Mouse (Mus musculus) limb, embryonic 10.5 days (tissue): Measurements from ENCODE around the gene Shisa9. TPM values are rescaled to one million over a fixed set of nuclear protein-coding genes. Genes with fewer than 3 reads are reported as not detected.

Experiments used
- DNase-seq: peaks from one replicate; pipeline ENCODE4 v3.0.0-alpha.2; 2017; ENCODE audit warnings: low spot score
- H3K27ac ChIP-seq: fragments of 300-500 bp; sonication (generic); 2 replicates; pipeline ENCODE4 v1.5.1; 2016; ENCODE audit warnings: mild to moderate bottlenecking
- H3K27me3 ChIP-seq: fragments of 300-500 bp; sonication (generic); 2 replicates; pipeline ENCODE4 v1.6.1; 2016; ENCODE audit warnings: low read depth, mild to moderate bottlenecking; ENCODE audit not compliant: poor library complexity, severe bottlenecking
- H3K36me3 ChIP-seq: fragments of 300-500 bp; sonication (generic); 2 replicates; pipeline ENCODE4 v1.6.1; 2016; ENCODE audit warnings: mild to moderate bottlenecking, moderate library complexity
- H3K4me1 ChIP-seq: fragments of 300-500 bp; sonication (generic); 2 replicates; pipeline ENCODE4 v1.6.1; 2016
- H3K4me3 ChIP-seq: fragments of 300-500 bp; sonication (generic); 2 replicates; pipeline ENCODE4 v1.5.1; 2016; ENCODE audit warnings: mild to moderate bottlenecking, moderate library complexity
- H3K9me3 ChIP-seq: fragments of 300-500 bp; sonication (generic); replicated peaks from 2 replicates; pipeline ENCODE4 v1.6.1; 2016; ENCODE audit warnings: mild to moderate bottlenecking
- WGBS: fragments of 180-500 bp; shearing (Covaris S2); methylation state at CpG from one replicate; pipeline ENCODE4 v1.1.7; 2016; 5-methylcytosine and 5-hydroxymethylcytosine counted together
- polyA plus RNA-seq: library from polyadenylated mRNA; unstranded; fragments of >200 nt; fragmentation: Nextera tagmentation; extraction: Ambion mirVana; gene quantifications from 2 replicates; pipeline ENCODE4 v1.2.1, GENCODE M21; 2016

The Shisa9 gene
- polyA plus RNA-seq, 1 experiment from 2014 or later = 0.05 TPM

DNA sequence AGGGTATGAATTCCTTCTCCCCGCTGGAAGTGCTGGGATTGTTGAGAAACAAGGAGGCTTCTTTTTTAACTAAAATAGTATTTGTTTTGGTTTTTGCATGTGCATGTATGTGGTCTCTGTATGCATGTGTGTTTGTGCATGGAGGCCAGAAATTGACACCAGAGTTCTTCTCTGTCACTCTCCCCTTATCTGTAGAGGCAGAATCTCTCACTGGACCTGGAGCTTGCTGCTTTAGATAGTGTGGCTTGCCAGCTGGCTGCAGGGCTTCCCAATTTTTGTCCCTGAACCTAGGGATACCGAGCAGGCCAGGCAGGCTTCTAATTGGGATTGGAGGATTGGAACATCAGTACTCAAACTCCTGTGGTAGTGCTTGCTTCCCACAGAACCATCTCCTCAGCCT is 99.2 kb downstream of the Shisa9 start:
- no peaks in the 10 kb centered on the region for H3K9me3 ChIP-seq
- DNase-seq = no peak
- WGBS = 91% methylated on average over 2 of the region's 2 CpGs

GRCm38 (mm10) chr16:12090604-12091235 is 106.8 kb downstream of the Shisa9 start:
- H3K9me3 ChIP-seq = no peaks in the 10 kb centered on the region
- no peaks in the 10 kb centered on the region for H3K27me3 ChIP-seq
- 82% methylated on average over 5 of the region's 5 CpGs for WGBS
- no peak for DNase-seq
- H3K4me3 ChIP-seq = no peak overlapping the region
- no peaks in the 10 kb centered on the region for H3K4me1 ChIP-seq
- no peak overlapping the region for H3K27ac ChIP-seq
- H3K36me3 ChIP-seq = no peaks in the 10 kb centered on the region

More for the DNA sequence above, 99.2 kb downstream of the Shisa9 start:
- H3K4me3 ChIP-seq = no peak overlapping the region
- no peaks in the 10 kb centered on the region for H3K36me3 ChIP-seq
- H3K27me3 ChIP-seq = no peaks in the 10 kb centered on the region
- H3K27ac ChIP-seq = no peak overlapping the region
- no peaks in the 10 kb centered on the region for H3K4me1 ChIP-seq

GRCm38 (mm10) chr16:12093253-12093652 is 109.3 kb downstream of the Shisa9 start:
- no peaks in the 10 kb centered on the region for H3K4me1 ChIP-seq
- no peak overlapping the region for H3K4me3 ChIP-seq
- H3K9me3 ChIP-seq = no peaks in the 10 kb centered on the region
- 85% methylated on average over 4 of the region's 4 CpGs for WGBS
- no peaks in the 10 kb centered on the region for H3K27me3 ChIP-seq
- DNase-seq = no peak
- H3K36me3 ChIP-seq = no peaks in the 10 kb centered on the region
- H3K27ac ChIP-seq = no peak overlapping the region

GRCm38 (mm10) chr16:12094784-12095315 is 110.9 kb downstream of the Shisa9 start:
- Histone ChIP-seq H3K9me3 (no peaks in the 10 kb centered on the region), H3K4me3 (no peak overlapping the region), H3K27ac (no peak overlapping the region), H3K36me3 (no peaks in the 10 kb centered on the region), H3K4me1 (no peaks in the 10 kb centered on the region), H3K27me3 (no peaks in the 10 kb centered on the region)
- 79% methylated on average over 7 of the region's 7 CpGs for WGBS
- no peak for DNase-seq

DNA sequence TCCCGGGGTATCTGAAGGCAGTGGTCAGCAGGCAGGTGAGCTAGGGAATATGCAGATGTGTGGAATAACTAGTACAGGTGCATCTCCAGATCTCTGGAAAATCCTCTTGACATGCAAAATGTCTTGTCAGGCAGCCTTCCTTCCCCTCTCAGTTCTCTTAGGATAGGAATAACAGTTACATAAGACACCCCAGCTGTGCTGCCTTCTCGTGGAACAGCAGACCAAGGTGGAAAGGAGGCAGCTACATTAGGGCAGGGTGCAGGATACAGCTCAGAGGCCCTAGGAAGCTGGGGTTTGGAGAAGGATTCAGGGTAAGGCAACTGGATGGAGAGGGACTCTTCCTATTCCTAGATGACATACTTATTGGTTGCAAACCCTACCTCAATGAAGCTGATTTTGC is 111.5 kb downstream of the Shisa9 start:
- Histone ChIP-seq H3K27ac (no peak overlapping the region), H3K4me1 (no peaks in the 10 kb centered on the region), H3K27me3 (no peaks in the 10 kb centered on the region), H3K9me3 (no peaks in the 10 kb centered on the region), H3K4me3 (no peak overlapping the region), H3K36me3 (no peaks in the 10 kb centered on the region)
- WGBS = 62% methylated on average over 2 of the region's 2 CpGs
- no peak for DNase-seq

- Histone ChIP-seq H3K27me3 (no peaks in the 10 kb centered on the region), H3K9me3 (no peaks in the 10 kb centered on the region), H3K4me3 (no peak overlapping the region), H3K27ac (no peak overlapping the region), H3K36me3 (no peaks in the 10 kb centered on the region), H3K4me1 (no peaks in the 10 kb centered on the region)
- WGBS = 92% methylated on average over 4 of the region's 4 CpGs
- no peak for DNase-seq
Observed at GRCm38 (mm10) chr16:12108436-12108835, 124.5 kb downstream of the Shisa9 start.

DNA sequence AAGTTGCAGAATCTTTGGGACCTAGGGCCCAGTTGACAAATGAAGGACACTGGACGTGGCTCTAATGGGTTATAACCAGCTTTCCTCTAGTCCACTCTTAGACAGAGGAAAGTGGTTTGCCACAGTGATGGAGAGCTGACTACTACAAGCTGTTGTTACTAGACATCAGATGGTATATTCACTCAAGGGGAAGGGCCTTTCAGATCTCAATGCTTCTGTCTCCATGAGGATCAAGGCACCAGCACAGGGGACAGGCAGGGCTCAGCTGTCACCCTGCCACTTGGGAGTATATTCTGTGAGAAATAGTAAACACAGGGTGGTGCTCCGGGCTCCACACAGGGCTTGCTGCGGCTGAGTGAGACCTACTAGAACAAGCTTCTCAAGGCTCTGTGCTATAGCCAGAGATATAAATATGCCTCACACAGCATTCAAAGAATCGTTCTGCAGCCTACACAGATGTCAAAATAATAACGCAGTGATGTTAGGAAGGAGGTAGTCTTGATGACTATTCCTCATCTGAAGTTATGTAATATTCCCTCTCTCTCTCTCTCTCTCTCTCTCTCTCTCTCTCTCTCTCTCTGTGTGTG is 127.0 kb downstream of the Shisa9 start:
- Histone ChIP-seq H3K27ac (no peak overlapping the region), H3K4me3 (no peak overlapping the region), H3K4me1 (no peaks in the 10 kb centered on the region), H3K36me3 (no peaks in the 10 kb centered on the region), H3K27me3 (no peaks in the 10 kb centered on the region), H3K9me3 (no peaks in the 10 kb centered on the region)
- 90% methylated on average over 5 of the region's 5 CpGs for WGBS
- no peak for DNase-seq

DNA sequence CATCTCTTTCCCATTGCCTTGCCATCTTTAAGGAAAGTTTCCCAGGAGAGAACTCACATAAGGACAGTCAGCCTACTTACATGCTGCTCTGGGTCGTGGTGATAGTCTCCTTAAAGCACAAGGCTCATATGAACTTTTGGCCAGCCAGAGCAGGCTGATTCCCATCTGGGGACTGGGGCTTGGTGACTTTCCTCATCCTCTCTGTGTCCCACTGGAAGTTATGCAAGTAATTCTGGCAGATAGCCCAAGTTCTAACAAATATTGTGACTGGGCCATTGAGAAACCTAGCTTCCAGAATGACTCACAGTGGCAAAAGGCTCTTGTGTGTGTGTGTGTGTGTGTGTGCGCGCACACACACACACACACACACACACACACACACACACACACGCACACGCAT is 130.5 kb downstream of the Shisa9 start:
- DNase-seq = no peak
- Histone ChIP-seq H3K27ac (no peak overlapping the region), H3K9me3 (no peaks in the 10 kb centered on the region), H3K27me3 (no peaks in the 10 kb centered on the region), H3K36me3 (no peaks in the 10 kb centered on the region), H3K4me3 (no peak overlapping the region), H3K4me1 (no peaks in the 10 kb centered on the region)
- WGBS = 83% methylated on average over 5 of the region's 5 CpGs

DNA sequence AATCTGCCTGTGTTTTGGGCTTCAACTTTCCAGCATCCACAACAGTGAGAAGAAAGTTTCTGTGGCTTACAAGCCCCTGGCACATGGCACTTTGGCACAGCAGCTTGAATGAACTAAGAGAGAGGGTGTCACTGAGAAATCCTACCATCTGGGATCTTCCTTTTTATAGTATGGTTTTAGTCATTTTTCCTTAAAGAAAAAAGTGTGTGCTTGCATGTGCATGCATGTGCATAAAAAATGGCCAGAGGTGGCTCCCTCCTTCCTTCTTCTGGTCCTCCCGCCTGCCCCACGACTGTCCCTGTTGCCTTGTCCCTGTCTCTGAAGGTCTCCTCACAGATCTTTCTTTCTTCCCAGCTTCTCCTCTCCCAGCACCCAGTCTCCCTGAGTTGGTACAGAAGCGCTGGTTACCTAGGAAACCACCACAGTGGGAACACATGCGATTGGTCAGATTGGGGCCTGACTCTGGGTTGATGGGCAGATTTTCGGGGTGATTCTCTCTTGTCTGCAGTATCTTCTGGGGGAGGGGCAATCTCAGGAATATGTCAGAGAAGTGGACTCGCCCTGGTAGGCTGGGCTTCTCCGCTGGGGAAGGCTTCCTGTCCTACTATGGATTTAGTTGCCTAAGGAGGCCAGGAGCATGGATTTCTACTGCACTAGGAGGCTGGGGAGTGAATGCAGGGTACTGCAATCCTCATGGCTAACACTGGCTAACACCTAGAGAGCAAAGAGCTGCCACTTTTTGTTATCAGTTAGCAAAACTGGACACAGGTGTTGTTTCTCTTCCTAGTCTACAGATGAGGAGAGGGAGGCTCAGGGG is 131.3 kb downstream of the Shisa9 start:
- Histone ChIP-seq H3K4me1 (no peaks in the 10 kb centered on the region), H3K4me3 (no peak overlapping the region), H3K27ac (no peak overlapping the region), H3K36me3 (no peaks in the 10 kb centered on the region), H3K9me3 (no peaks in the 10 kb centered on the region), H3K27me3 (no peaks in the 10 kb centered on the region)
- 64% methylated on average over 7 of the region's 7 CpGs for WGBS
- DNase-seq = no peak

GRCm38 (mm10) chr16:12116926-12117325 is 133.0 kb downstream of the Shisa9 start:
- WGBS = 90% methylated on average over 1 of the region's 1 CpGs
- H3K4me1 ChIP-seq = no peaks in the 10 kb centered on the region
- H3K4me3 ChIP-seq = no peak overlapping the region
- H3K27me3 ChIP-seq = no peaks in the 10 kb centered on the region
- DNase-seq = no peak
- H3K36me3 ChIP-seq = no peaks in the 10 kb centered on the region
- H3K27ac ChIP-seq = no peak overlapping the region
- no peaks in the 10 kb centered on the region for H3K9me3 ChIP-seq

GRCm38 (mm10) chr16:12119463-12119862 is 135.6 kb downstream of the Shisa9 start:
- DNase-seq = no peak
- no peaks in the 10 kb centered on the region for H3K9me3 ChIP-seq
- no peaks in the 10 kb centered on the region for H3K27me3 ChIP-seq
- no peaks in the 10 kb centered on the region for H3K4me1 ChIP-seq
- no peak overlapping the region for H3K27ac ChIP-seq
- H3K4me3 ChIP-seq = no peak overlapping the region
- 88% methylated on average over 3 of the region's 3 CpGs for WGBS
- no peaks in the 10 kb centered on the region for H3K36me3 ChIP-seq

DNA sequence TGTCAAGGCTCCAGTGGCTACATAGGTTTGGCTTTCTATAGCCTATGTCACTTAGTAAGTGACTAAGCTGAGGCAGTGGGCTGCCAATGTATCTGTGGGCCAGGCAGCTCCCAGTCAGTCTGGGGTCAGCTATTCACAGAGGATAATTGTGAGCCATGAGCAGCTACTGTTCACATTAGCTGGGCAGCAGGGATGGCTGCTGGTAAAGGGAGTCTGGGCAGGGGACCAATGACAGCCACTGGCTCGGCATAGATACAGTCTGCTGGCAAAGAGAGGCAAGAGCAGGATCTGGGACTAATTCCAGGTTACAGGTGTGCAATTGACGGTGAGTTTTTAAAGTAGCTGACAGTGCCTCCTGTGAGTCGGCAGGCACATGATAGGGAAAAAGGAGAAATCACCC is 145.9 kb downstream of the Shisa9 start:
- H3K27ac ChIP-seq = no peak overlapping the region

DNA sequence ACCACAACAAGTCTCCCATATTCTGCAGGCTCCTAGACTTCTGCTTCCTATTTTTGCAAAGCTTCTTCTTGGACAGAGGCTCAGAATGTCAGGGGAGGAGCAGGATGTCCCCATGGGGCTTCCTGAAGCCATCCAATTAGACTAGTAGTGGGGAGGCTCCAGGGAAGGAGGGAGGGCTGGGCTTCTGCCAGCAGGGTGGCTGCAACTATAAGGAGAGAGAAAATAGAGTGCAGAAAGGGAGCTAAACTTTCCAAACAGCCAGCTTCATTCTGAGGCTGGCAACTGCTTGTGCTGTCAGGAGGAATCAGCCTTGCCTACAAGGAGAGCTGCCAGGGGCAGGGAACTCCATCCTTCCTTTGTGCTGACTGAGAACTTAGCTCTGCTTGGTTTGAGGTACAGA is 162.8 kb downstream of the Shisa9 start:
- Histone ChIP-seq H3K4me3 (no peak overlapping the region), H3K9me3 (no peaks in the 10 kb centered on the region), H3K36me3 (no peaks in the 10 kb centered on the region), H3K27ac (no peak overlapping the region), H3K27me3 (no peaks in the 10 kb centered on the region), H3K4me1 (no peaks in the 10 kb centered on the region)
- no peak for DNase-seq

More for the DNA sequence above, 145.9 kb downstream of the Shisa9 start:
- no peak for DNase-seq
- Histone ChIP-seq H3K9me3 (no peaks in the 10 kb centered on the region), H3K4me3 (no peak overlapping the region), H3K27me3 (no peaks in the 10 kb centered on the region), H3K36me3 (no peaks in the 10 kb centered on the region), H3K4me1 (no peaks in the 10 kb centered on the region)
- WGBS = 90% methylated on average over 3 of the region's 3 CpGs
